Mouse (Mus musculus): ENCODE measurements around the gene Hoxd12. TPM values are rescaled to one million over a fixed set of nuclear protein-coding genes. Genes with fewer than 3 reads are reported as not detected.
A peak's percentile ranks its signal among the peaks of the same experiment; 100 is the strongest.

The Hoxd12 gene
- polyA plus RNA-seq, 1 experiment from 2014 or later: not detected

DNA sequence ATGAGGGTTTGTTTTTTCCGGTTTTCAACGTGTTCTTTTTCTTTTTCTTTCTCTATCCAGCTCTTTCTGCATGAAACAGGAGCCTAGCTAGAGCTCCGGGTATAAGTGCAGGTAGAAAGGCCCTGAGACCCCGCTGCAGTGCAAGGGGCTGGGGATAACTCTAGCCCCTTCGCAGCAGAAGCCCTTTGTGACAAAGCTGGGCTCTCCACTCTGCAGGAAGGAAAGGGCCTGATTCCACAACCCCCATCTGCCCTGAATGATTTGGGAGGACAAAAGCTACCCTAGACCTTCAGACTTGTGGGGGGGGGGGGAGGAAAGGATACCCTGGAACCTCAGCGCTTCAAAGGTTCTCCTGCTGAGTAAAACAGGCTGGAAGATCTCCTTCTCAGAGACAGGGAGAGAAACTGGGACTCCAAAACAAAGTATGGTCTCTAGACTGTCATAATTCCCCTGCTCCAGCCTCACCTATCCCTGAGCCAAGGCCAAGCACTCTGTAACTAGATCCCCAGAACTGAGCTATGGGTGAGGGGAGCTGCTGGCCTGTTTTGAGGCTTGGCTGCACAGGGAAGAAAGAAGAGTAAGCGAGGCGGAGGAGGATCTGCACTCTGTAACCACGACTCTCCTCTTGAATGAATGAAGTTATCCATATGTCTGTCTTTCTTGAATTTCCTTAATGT lies 1.7 kb downstream of the Hoxd12 start:
- Histone ChIP-seq H3K9ac (replicated peaks; ENCODE audit: low read depth, low read length) (no peak overlapping the region), H3K9me3 (ENCODE audit: control insufficient read depth, low read depth, low read length) (no peaks in the 10 kb centered on the region), H3K4me3 (ENCODE audit: low read depth, low read length) (no peak overlapping the region), H3K27me3 (ENCODE audit: control insufficient read depth, insufficient read depth, low read length) (peaks cover 88% of the 10 kb centered on the region), H3K4me2 (replicated peaks; ENCODE audit: low read depth, low read length) (no peak overlapping the region), H3K4me1 (ENCODE audit: control insufficient read depth, insufficient read depth, low read length) (0 out of 2 replicates have a peak, but pooled peaks cover 2% of the 10 kb centered on the region), H3K27ac (ENCODE audit: low read length) (no peak overlapping the region), H3K36me3 (ENCODE audit: control insufficient read depth, insufficient read depth, low read length) (no peaks in the 10 kb centered on the region)
- WGBS: 4% methylated on average over 9 of the region's 9 CpGs
- no peak for ATAC-seq (ENCODE audit: insufficient number of reproducible peaks, insufficient read depth, low FRiP score, low read depth)

DNA sequence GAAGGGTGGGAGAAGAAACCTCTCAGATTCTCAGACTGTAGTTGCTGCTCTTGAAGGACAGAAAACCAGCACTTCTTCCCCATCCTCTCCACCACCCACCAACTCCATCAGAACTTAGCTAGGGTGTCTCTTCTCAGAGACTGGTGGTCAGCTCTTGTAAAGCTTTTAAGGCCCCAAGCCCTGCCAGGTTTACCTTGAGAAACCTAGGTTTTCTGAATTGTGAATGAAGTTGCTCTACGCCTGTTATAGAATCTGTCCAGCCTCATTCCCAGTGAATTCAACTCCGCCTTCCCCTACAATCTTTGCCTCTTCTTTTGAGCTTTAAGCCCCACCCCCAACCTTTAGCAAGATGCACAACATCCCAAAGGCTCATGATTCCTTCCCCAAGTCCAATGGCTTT lies 2.3 kb downstream of the Hoxd12 start:
- H3K4me3 ChIP-seq (ENCODE audit: low read depth, low read length): no peak overlapping the region
- H3K27ac ChIP-seq (ENCODE audit: low read length): no peak overlapping the region

DNA sequence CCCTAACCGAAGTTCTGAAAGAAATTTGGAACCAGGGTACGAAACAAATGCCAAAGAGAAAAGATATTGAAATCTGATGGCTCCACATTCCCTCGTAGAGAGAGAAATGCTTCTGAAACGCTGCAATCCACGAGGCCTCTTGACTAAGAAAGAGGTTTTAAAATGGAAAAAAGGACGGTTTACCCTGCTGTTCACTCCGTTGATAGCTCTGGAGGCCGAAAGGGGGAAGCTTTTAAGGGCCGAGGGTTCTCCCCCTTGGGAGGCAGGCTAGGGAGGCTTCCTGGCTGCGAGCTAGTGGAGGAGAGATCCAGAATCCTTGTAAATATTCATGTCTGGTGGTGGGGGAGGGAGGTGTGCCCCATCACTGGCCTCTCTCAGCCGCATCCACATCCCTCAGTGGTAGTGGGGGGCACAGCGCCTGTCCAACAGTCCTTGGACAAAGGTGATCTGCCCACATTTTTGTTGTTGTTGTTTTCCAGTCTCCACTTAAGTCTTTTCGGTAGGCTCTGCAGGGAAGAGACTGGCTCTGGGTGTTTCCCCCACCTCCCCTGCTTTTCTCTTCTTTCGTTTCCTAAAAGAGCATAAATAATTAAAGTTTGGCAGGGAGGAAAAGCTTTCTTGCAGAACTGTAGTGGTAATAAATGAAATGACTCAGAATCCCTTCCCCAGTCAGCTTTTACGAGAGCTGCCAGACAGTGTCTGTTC lies 4.2 kb downstream of the Hoxd12 start, which contains the start of gene Hoxd11:
Hoxd11 (plus strand) TSS at position 667 of the 705 bp plus-strand sequence.
- no peak within 1 kb of the TSS for H3K27ac ChIP-seq (ENCODE audit: low read length)
- 2% methylated on average over 15 of the region's 15 CpGs for WGBS
- H3K36me3 ChIP-seq (ENCODE audit: control insufficient read depth, insufficient read depth, low read length): no peaks in the 10 kb centered on the region
- H3K4me2 ChIP-seq (replicated peaks; ENCODE audit: low read depth, low read length): no peak within 1 kb of the TSS
- ATAC-seq (ENCODE audit: insufficient number of reproducible peaks, insufficient read depth, low FRiP score, low read depth): no peak
- no peak within 1 kb of the TSS for H3K9ac ChIP-seq (replicated peaks; ENCODE audit: low read depth, low read length)
- H3K9me3 ChIP-seq (ENCODE audit: control insufficient read depth, low read depth, low read length): no peaks in the 10 kb centered on the region
- no peak within 1 kb of the TSS for H3K4me3 ChIP-seq (ENCODE audit: low read depth, low read length)
- peaks cover 94% of the 10 kb centered on the region for H3K27me3 ChIP-seq (ENCODE audit: control insufficient read depth, insufficient read depth, low read length)
- H3K4me1 ChIP-seq (ENCODE audit: control insufficient read depth, insufficient read depth, low read length): no peaks in the 10 kb centered on the region

More for the DNA sequence above, 2.3 kb downstream of the Hoxd12 start:
- Histone ChIP-seq H3K27me3 (ENCODE audit: control insufficient read depth, insufficient read depth, low read length) (peaks cover 92% of the 10 kb centered on the region), H3K9ac (replicated peaks; ENCODE audit: low read depth, low read length) (no peak overlapping the region), H3K9me3 (ENCODE audit: control insufficient read depth, low read depth, low read length) (no peaks in the 10 kb centered on the region), H3K4me2 (replicated peaks; ENCODE audit: low read depth, low read length) (no peak overlapping the region), H3K4me1 (ENCODE audit: control insufficient read depth, insufficient read depth, low read length) (0 out of 2 replicates have a peak, but pooled peaks cover 2% of the 10 kb centered on the region), H3K36me3 (ENCODE audit: control insufficient read depth, insufficient read depth, low read length) (no peaks in the 10 kb centered on the region)
- ATAC-seq (ENCODE audit: insufficient number of reproducible peaks, insufficient read depth, low FRiP score, low read depth): no peak
- 18% methylated on average over 2 of the region's 2 CpGs for WGBS

DNA sequence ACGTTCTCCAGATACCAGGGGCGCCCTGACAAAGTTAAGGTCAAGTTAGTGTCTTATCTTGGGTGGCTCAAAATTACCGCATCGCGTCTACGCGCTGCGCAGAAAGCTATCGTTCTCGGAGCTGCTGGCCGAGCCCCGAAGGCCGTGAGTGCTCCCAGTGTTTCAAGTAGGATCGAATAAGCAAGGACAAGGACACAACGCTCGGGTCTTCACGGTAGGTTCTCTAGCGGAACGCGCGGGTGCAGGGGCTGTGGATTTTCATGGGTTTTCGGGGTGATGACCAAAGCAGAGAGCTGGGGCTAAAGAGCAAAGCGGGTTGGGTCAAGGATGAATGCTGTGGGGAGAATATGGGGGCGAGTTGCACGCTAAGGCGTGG lies 4.8 kb downstream of the Hoxd12 start:
- Histone ChIP-seq H3K4me3 (ENCODE audit: low read depth, low read length) (no peak overlapping the region), H3K27ac (ENCODE audit: low read length) (no peak overlapping the region), H3K9ac (replicated peaks; ENCODE audit: low read depth, low read length) (no peak overlapping the region), H3K4me1 (ENCODE audit: control insufficient read depth, insufficient read depth, low read length) (no peaks in the 10 kb centered on the region), H3K9me3 (ENCODE audit: control insufficient read depth, low read depth, low read length) (no peaks in the 10 kb centered on the region), H3K4me2 (replicated peaks; ENCODE audit: low read depth, low read length) (no peak overlapping the region), H3K36me3 (ENCODE audit: control insufficient read depth, insufficient read depth, low read length) (no peaks in the 10 kb centered on the region), H3K27me3 (ENCODE audit: control insufficient read depth, insufficient read depth, low read length) (peaks cover 89% of the 10 kb centered on the region)
- under 1% methylated on average over 26 of the region's 26 CpGs for WGBS
- ATAC-seq (ENCODE audit: insufficient number of reproducible peaks, insufficient read depth, low FRiP score, low read depth): no peak

- no peak overlapping the region for H3K4me2 ChIP-seq (replicated peaks; ENCODE audit: low read depth, low read length)
- WGBS: 1% methylated on average over 23 of the region's 23 CpGs
- H3K9me3 ChIP-seq (ENCODE audit: control insufficient read depth, low read depth, low read length): no peaks in the 10 kb centered on the region
- H3K9ac ChIP-seq (replicated peaks; ENCODE audit: low read depth, low read length): no peak overlapping the region
- no peaks in the 10 kb centered on the region for H3K4me1 ChIP-seq (ENCODE audit: control insufficient read depth, insufficient read depth, low read length)
- ATAC-seq (ENCODE audit: insufficient number of reproducible peaks, insufficient read depth, low FRiP score, low read depth): no peak
- H3K27ac ChIP-seq (ENCODE audit: low read length): no peak overlapping the region
- peaks cover 89% of the 10 kb centered on the region for H3K27me3 ChIP-seq (ENCODE audit: control insufficient read depth, insufficient read depth, low read length)
- no peaks in the 10 kb centered on the region for H3K36me3 ChIP-seq (ENCODE audit: control insufficient read depth, insufficient read depth, low read length)
- H3K4me3 ChIP-seq (ENCODE audit: low read depth, low read length): no peak overlapping the region
These were observed 5.2 kb downstream of the Hoxd12 start for GRCm38 (mm10) chr2:74679980-74680379.

DNA sequence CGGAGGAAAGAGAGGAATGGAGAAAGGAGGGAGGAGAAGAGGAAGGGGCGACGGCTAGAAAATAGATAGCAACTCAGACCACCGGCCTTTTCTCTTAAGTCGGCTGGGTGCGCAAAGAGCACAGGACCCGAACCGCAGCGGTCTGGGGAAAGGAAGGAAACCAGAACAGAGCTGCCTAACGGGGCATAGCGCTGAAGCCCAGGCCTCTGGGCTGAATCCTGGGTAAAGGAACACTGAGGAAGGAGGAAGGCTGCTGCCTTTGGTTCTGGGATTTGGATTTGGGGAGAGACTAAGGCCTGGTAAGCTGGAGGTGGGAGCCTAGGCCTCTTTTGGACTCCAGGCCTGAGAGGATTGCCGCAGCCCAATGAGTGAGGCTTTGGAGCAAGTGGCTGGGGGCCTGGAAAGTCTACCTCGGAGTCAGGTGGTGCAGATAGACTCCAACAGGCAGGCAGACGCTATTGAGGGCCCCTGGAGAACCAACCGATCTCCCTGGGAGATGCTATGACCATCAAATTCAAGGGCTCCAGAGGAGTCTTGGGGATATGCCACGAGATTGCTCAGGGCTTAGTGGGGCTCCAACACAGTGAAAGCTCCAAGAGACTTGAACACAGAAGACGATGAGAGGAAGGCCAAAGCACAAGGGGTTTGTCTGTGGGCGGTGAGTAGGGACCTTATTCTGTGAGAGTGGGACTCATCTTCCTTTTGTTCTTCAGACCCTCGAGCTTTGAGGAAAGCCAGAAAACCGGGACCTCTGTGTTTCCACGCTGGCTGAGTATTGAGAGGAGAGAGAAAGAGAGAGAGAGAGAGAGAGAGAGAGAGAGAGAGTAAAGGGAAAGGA lies 6.0 kb downstream of the Hoxd12 start:
- H3K9ac ChIP-seq (replicated peaks; ENCODE audit: low read depth, low read length): no peak overlapping the region
- no peak overlapping the region for H3K4me2 ChIP-seq (replicated peaks; ENCODE audit: low read depth, low read length)
- no peaks in the 10 kb centered on the region for H3K9me3 ChIP-seq (ENCODE audit: control insufficient read depth, low read depth, low read length)
- H3K36me3 ChIP-seq (ENCODE audit: control insufficient read depth, insufficient read depth, low read length): no peaks in the 10 kb centered on the region
- ATAC-seq (ENCODE audit: insufficient number of reproducible peaks, insufficient read depth, low FRiP score, low read depth): no peak
- 2% methylated on average over 21 of the region's 21 CpGs for WGBS
- no peak overlapping the region for H3K27ac ChIP-seq (ENCODE audit: low read length)
- peaks cover 91% of the 10 kb centered on the region for H3K27me3 ChIP-seq (ENCODE audit: control insufficient read depth, insufficient read depth, low read length)
- H3K4me1 ChIP-seq (ENCODE audit: control insufficient read depth, insufficient read depth, low read length): no peaks in the 10 kb centered on the region
- H3K4me3 ChIP-seq (ENCODE audit: low read depth, low read length): no peak overlapping the region

DNA sequence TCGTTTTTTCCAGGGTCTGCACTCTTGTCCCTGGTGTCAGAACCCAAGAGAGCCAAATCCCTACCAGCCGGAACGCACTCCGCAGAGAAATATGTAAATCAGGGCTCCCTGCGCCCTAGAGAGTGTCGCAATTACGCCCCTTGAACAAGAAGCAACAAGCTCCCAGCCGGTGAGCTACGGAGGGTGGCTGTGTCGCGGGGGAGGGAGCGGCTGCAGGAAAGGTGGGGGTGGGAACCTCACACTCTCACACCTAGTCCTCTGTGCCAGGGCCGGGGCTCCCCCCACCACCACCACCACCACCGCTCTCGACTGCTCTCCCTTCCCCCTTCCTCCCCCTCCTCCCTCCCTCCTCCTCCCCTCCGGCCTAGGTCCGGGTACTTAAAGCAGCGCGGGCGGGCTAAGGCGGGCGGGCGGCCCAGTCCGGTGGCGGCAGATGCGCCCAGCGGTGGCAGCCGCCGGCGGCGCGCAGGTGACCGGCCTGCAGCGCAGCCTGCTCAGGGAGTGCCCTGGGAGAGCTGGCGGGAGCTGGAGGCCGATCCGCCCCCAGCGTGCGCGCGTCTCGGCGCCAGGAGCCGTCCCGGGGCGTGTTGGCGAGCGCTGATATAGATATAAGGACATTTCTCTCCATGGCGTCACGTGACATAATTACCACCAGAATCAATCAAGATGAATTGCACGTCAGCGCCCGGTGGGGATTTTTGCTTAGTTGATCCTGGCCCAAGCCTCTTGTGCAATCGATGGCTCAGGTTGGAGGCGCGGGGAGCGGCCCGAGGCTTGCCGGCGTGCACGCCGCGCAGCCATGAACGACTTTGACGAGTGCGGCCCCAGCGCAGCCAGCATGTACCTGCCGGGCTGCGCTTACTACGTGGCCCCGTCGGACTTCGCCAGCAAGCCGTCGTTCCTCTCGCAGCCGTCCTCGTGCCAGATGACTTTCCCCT lies 7.0 kb downstream of the Hoxd12 start:
- ATAC-seq (ENCODE audit: insufficient number of reproducible peaks, insufficient read depth, low FRiP score, low read depth): 0 out of 2 replicates have a peak, but pooled peaks have one; percentile 15
- H3K4me1 ChIP-seq (ENCODE audit: control insufficient read depth, insufficient read depth, low read length): no peaks in the 10 kb centered on the region
- H3K27me3 ChIP-seq (ENCODE audit: control insufficient read depth, insufficient read depth, low read length): peaks cover 89% of the 10 kb centered on the region
- H3K4me3 ChIP-seq (ENCODE audit: low read depth, low read length): peak overlapping the region; percentile 11
- under 1% methylated on average over 65 of the region's 78 CpGs for WGBS
- no peak overlapping the region for H3K9ac ChIP-seq (replicated peaks; ENCODE audit: low read depth, low read length)
- peak overlapping the region; percentile 23; the same call in 1 of the 2 replicates for H3K4me2 ChIP-seq (replicated peaks; ENCODE audit: low read depth, low read length)
- H3K27ac ChIP-seq (ENCODE audit: low read length): no peak overlapping the region
- H3K36me3 ChIP-seq (ENCODE audit: control insufficient read depth, insufficient read depth, low read length): no peaks in the 10 kb centered on the region
- no peaks in the 10 kb centered on the region for H3K9me3 ChIP-seq (ENCODE audit: control insufficient read depth, low read depth, low read length)
